ENCODE assay signal across 9 mouse cellular contexts in genomic region chr13:68998918-68999801, GRCm38 (mm10). TPM values are rescaled to one million over a fixed set of nuclear protein-coding genes. Genes with fewer than 3 reads are reported as not detected.
DNase-seq lines count a peak whose midpoint lies in the region; ATAC-seq and TF ChIP-seq lines count a peak whose summit lies in the region.
"Had no signal": no experiment of that assay in that cellular context is flagged by ENCODE, and none has a peak within 500 bp of the region (broad histone marks: within the 10 kb centered on the region; RNA-seq: fewer than 3 reads in every experiment).

Gene Adcy2, minus strand, starts transcription at chr13:68999541.

- TF ChIP-seq CTCF in lung, adult 2 months (IDR thresholded peaks at IDR 0.05; ENCODE audit: insufficient read depth, low read length) = no peak

- DNase-seq in kidney, adult 9 months = no peak
- DNase-seq in embryonic facial prominence, embryonic 11.5 days (ENCODE audit: low spot score) = peak; percentile 72
- DNase-seq in layer of hippocampus, adult 18-20 months (ENCODE audit: low spot score in 2 of 2) = peak; percentile 43 to 70
- peak; percentile 14 for DNase-seq in lung, adult 2 months
- DNase-seq in retina, postnatal 1 day = peak; percentile 92
- DNase-seq in thymus, postnatal 36 days = no peak

- TF ChIP-seq POLR2A in lung, adult 2 months (IDR thresholded peaks at IDR 0.05; ENCODE audit: borderline replicate concordance, extremely low read depth, low read depth, low read length) = 0 out of 2 replicates have a peak, but pooled peaks have one; percentile 2

- no peaks in the 10 kb centered on the region for H3K4me1 ChIP-seq in kidney, embryonic 14.5 days (ENCODE audit: control insufficient read depth, insufficient read depth, low read length)
- H3K4me1 ChIP-seq in embryonic facial prominence, embryonic 11.5 days (ENCODE audit: control insufficient read depth, insufficient read depth, low read length) = no peaks in the 10 kb centered on the region; the same call in 1 of the 2 replicates
- peaks cover 5% of the 10 kb centered on the region; the same call in 1 of the 2 replicates for H3K4me1 ChIP-seq in heart, embryonic 11.5 days (ENCODE audit: control insufficient read depth, insufficient read depth, low read length)
- H3K4me1 ChIP-seq in lung, adult 2 months (ENCODE audit: control insufficient read depth, insufficient read depth, low read length) = no peaks in the 10 kb centered on the region

- peak; percentile 89 for ATAC-seq in kidney, embryonic 14.5 days (ENCODE audit: low FRiP score, low TSS enrichment)
- ATAC-seq in embryonic facial prominence, embryonic 11.5 days (replicated peaks; ENCODE audit: insufficient number of reproducible peaks, low FRiP score, low TSS enrichment, low read depth) = peak; percentile 93
- ATAC-seq in heart, embryonic 11.5 days (replicated peaks; ENCODE audit: insufficient number of reproducible peaks, low FRiP score, low TSS enrichment) = peak; percentile 79

- H3K4me3 ChIP-seq in kidney, embryonic 14.5 days (ENCODE audit: low read length) = peak within 1 kb of the TSS; percentile 56
- H3K4me3 ChIP-seq in embryonic facial prominence, embryonic 11.5 days (ENCODE audit: low read depth, low read length) = peak within 1 kb of the TSS; percentile 58
- H3K4me3 ChIP-seq in heart, embryonic 11.5 days (ENCODE audit: low read depth, low read length) = peak within 1 kb of the TSS; percentile 66
- peak within 1 kb of the TSS; percentile 62 for H3K4me3 ChIP-seq in lung, adult 2 months (replicated peaks; ENCODE audit: extremely low read depth, low read depth, low read length)

- no peaks in the 10 kb centered on the region for H3K9me3 ChIP-seq in kidney, embryonic 14.5 days (ENCODE audit: control insufficient read depth, low read length)
- no peaks in the 10 kb centered on the region for H3K9me3 ChIP-seq in embryonic facial prominence, embryonic 11.5 days (replicated peaks; ENCODE audit: control insufficient read depth, low read length)
- H3K9me3 ChIP-seq in heart, embryonic 11.5 days (replicated peaks; ENCODE audit: control insufficient read depth, low read length) = no peaks in the 10 kb centered on the region

- H3K27ac ChIP-seq in kidney, embryonic 14.5 days (ENCODE audit: low read depth, low read length) = peak within 1 kb of the TSS; percentile 67; the same call in 1 of the 2 replicates
- H3K27ac ChIP-seq in embryonic facial prominence, embryonic 11.5 days (replicated peaks; ENCODE audit: low read depth, low read length) = no peak within 1 kb of the TSS
- H3K27ac ChIP-seq in heart, embryonic 11.5 days (ENCODE audit: low read depth, low read length) = no peak within 1 kb of the TSS

- 0% methylated on average over 40 of the region's 106 CpGs for WGBS in kidney, embryonic 14.5 days
- under 1% methylated on average over 41 of the region's 106 CpGs for WGBS in embryonic facial prominence, embryonic 11.5 days
- WGBS in heart, embryonic 11.5 days (ENCODE audit: insufficient replicate concordance) = 0% methylated on average over 48 of the region's 106 CpGs
- WGBS in lung, adult 2 months = 1% methylated on average over 104 of the region's 106 CpGs

- H3K9ac ChIP-seq in kidney, embryonic 14.5 days (ENCODE audit: low read depth, low read length) = peak within 1 kb of the TSS; percentile 79
- H3K9ac ChIP-seq in embryonic facial prominence, embryonic 11.5 days (replicated peaks; ENCODE audit: low read length) = peak within 1 kb of the TSS; percentile 64
- H3K9ac ChIP-seq in heart, embryonic 11.5 days (ENCODE audit: low read depth, low read length) = peak within 1 kb of the TSS; percentile 49; the same call in 1 of the 2 replicates

- no peaks in the 10 kb centered on the region; the same call in 1 of the 2 replicates for H3K27me3 ChIP-seq in kidney, embryonic 14.5 days (ENCODE audit: control insufficient read depth, insufficient read depth, low read length)
- peaks cover 5% of the 10 kb centered on the region; the same call in 1 of the 2 replicates for H3K27me3 ChIP-seq in embryonic facial prominence, embryonic 11.5 days (ENCODE audit: control insufficient read depth, insufficient read depth, low read length)
- H3K27me3 ChIP-seq in heart, embryonic 11.5 days (ENCODE audit: control insufficient read depth, insufficient read depth, low read length) = peaks cover 40% of the 10 kb centered on the region

- no peaks in the 10 kb centered on the region for H3K36me3 ChIP-seq in kidney, embryonic 14.5 days (ENCODE audit: control insufficient read depth, insufficient read depth, low read length)
- no peaks in the 10 kb centered on the region for H3K36me3 ChIP-seq in embryonic facial prominence, embryonic 11.5 days (replicated peaks; ENCODE audit: control insufficient read depth, insufficient read depth, low read depth, low read length)
- no peaks in the 10 kb centered on the region for H3K36me3 ChIP-seq in heart, embryonic 11.5 days (ENCODE audit: control insufficient read depth, insufficient read depth, low read length)
- H3K36me3 ChIP-seq: G1E had no signal

- H3K4me2 ChIP-seq in kidney, embryonic 14.5 days (replicated peaks; ENCODE audit: low read depth, low read length) = peak within 1 kb of the TSS; percentile 88
- peak within 1 kb of the TSS; percentile 96 for H3K4me2 ChIP-seq in embryonic facial prominence, embryonic 11.5 days (ENCODE audit: low read depth, low read length)
- H3K4me2 ChIP-seq in heart, embryonic 11.5 days = peak within 1 kb of the TSS; percentile 92

RNA-seq across cellular contexts. Expression of gene Adcy2, which starts in this region (rescaled TPM):
- 6.6 and 9.4 TPM in 2 replicates for polyA plus RNA-seq in kidney, embryonic 14.5 days (2014; fragmentation: Nextera tagmentation; extraction: Ambion mirVana)
- polyA plus RNA-seq in embryonic facial prominence, embryonic 11.5 days (2014; fragmentation: Nextera tagmentation; extraction: Ambion mirVana) = 2.1 TPM in 2 replicates
- 0.54 and 0.74 TPM in 2 replicates for polyA plus RNA-seq in heart, embryonic 11.5 days (2014; fragmentation: Nextera tagmentation; extraction: Ambion mirVana)
- 100 to 1,000 TPM; 120 to 122 TPM for total RNA-seq in layer of hippocampus, adult 18-20 months (2021)
- 8.1 and 10.7 TPM in 2 replicates for polyA plus RNA-seq in lung, adult 2 months (2012; rRNA removed)
- polyA plus RNA-seq: G1E had no signal

Comparison
In these comparisons a context has a peak if more than half of its experiments do, and no peak if none do; other contexts are left out.
1. Peak in ATAC-seq, H3K4me3 ChIP-seq, H3K9ac ChIP-seq and H3K4me2 ChIP-seq in heart, embryonic 11.5 days; RNA of the gene not detected or under 1 TPM.
2. DNase-seq: peak in embryonic facial prominence, embryonic 11.5 days (single experiment), layer of hippocampus, adult 18-20 months (2 of 2), lung, adult 2 months (single experiment) and retina, postnatal 1 day (single experiment); none in kidney, adult 9 months (single experiment) and thymus, postnatal 36 days (0 of 2).
3. Peak in every context shown above with its lines, with median percentiles within 50 percentile points of each other: ATAC-seq, H3K4me2 ChIP-seq, H3K4me3 ChIP-seq and H3K9ac ChIP-seq.